Mouse (Mus musculus): Measurements from ENCODE around the gene Stx18.

DNA sequence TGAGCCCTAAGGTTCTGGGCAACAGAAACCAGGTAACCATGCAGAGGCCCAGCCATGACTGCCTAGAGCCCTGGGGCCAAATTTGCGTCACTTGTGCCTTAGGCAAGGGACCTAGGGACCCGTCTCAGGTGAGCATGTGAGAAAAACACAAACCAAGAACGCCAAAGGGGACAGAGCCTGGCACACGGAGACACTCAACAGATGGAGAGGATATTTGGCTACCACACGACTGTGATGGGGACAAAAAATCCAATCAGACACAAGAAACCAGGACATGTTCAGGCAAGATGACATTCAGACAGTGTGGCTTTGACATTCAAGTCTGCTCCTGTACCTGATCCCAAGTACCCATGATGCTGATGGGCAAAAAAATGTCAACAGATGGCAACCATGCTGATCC lies 115.1 kb downstream of the Stx18 start:
- TF ChIP-seq CTCF (IDR thresholded peaks at IDR 0.05; ENCODE audit: control insufficient read depth, insufficient read depth, insufficient read length): no peak
- no peak for TF ChIP-seq MAX (IDR thresholded peaks at IDR 0.05)
- TF ChIP-seq USF1 (IDR thresholded peaks at IDR 0.05; ENCODE audit: low read depth): no peak
- TF ChIP-seq CEBPB (IDR thresholded peaks at IDR 0.05; ENCODE audit: low read depth): no peak

Data from C2C12 (cell line).